Mouse (Mus musculus) limb, embryonic 12.5 days (tissue): ENCODE data around the gene Rbms3. TPM values are rescaled to one million over a fixed set of nuclear protein-coding genes. Genes with fewer than 3 reads are reported as not detected.

Source experiments
- ATAC-seq: fragments of 200-750 bp; cut with Nextera tagmentation; 2 replicates; pipeline ENCODE4 v1.8.0; 2017; ENCODE audit warnings: low read depth, moderate TSS enrichment; ENCODE audit not compliant: insufficient number of reproducible peaks, insufficient read depth, low FRiP score, low TSS enrichment
- H3K27ac ChIP-seq: fragments of 300-500 bp; sonication (generic); 2 replicates; pipeline ENCODE4 v1.5.1; 2016; ENCODE audit warnings: mild to moderate bottlenecking, moderate library complexity
- H3K27me3 ChIP-seq: fragments of 300-500 bp; sonication (generic); 2 replicates; pipeline ENCODE4 v1.6.1; 2016; ENCODE audit warnings: mild to moderate bottlenecking, moderate library complexity
- H3K36me3 ChIP-seq: fragments of 300-500 bp; sonication (generic); 2 replicates; pipeline ENCODE4 v1.6.1; 2016; ENCODE audit warnings: mild to moderate bottlenecking, moderate library complexity
- H3K4me1 ChIP-seq: fragments of 300-500 bp; sonication (generic); replicated peaks from 2 replicates; pipeline ENCODE4 v1.6.1; 2016
- H3K4me2 ChIP-seq: fragments of 300-500 bp; sonication (generic); 2 replicates; pipeline ENCODE4 v1.6.1; 2016; ENCODE audit warnings: mild to moderate bottlenecking, moderate library complexity
- H3K4me3 ChIP-seq: fragments of 300-500 bp; sonication (generic); replicated peaks from 2 replicates; pipeline ENCODE4 v1.5.1; 2016; ENCODE audit warnings: mild to moderate bottlenecking
- H3K9ac ChIP-seq: fragments of 300-500 bp; sonication (generic); replicated peaks from 2 replicates; pipeline ENCODE4 v1.6.1; 2016; ENCODE audit warnings: mild to moderate bottlenecking, moderate library complexity
- H3K9me3 ChIP-seq: fragments of 300-500 bp; sonication (generic); 2 replicates; pipeline ENCODE4 v1.6.1; 2016; ENCODE audit warnings: mild to moderate bottlenecking, moderate library complexity
- WGBS: fragments of 180-500 bp; shearing (Covaris S2); methylation state at CpG from one replicate; pipeline ENCODE4 v1.1.7; 2016; 5-methylcytosine and 5-hydroxymethylcytosine counted together
- polyA plus RNA-seq: library from polyadenylated mRNA; unstranded; fragments of >200 nt; fragmentation: Nextera tagmentation; extraction: Ambion mirVana; gene quantifications from 2 replicates; pipeline ENCODE4 v1.2.1, GENCODE M21; 2016

Rbms3 gene
- polyA plus RNA-seq, 1 experiment from 2014 or later = 74.3 TPM

GRCm38 (mm10) chr9:117041291-117041992 is 588.3 kb downstream of the Rbms3 start:
- Histone ChIP-seq H3K9me3 (no peaks in the 10 kb centered on the region), H3K4me1 (peaks cover 5% of the 10 kb centered on the region; the same call in 1 of the 2 replicates), H3K9ac (no peak overlapping the region), H3K4me3 (no peak overlapping the region), H3K4me2 (no peak overlapping the region), H3K27ac (no peak overlapping the region), H3K27me3 (no peaks in the 10 kb centered on the region), H3K36me3 (no peaks in the 10 kb centered on the region)
- ATAC-seq = no peak

DNA sequence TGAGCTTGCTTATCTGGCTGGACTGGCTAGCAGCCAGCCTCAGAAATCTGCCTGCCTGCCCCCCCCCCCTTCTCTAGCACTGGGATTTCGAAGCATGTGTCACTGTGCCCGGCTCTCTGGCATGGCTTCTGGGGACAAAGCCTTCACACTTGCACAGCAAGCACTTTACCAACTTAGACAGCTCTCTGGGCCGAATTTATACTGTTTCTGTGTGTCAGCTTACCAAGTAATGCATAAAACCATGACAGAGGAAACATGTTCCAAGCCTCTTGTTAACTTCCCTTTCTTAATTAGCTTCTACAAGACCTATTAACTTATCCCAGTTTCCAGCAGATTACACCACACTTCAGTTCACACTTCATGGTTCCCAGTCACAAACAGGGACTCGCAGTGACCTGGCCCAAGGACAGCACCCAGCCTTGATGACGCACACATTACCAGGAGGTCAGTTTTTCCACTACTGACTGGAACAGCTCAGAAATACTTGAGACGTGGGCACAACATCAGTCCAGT is 589.7 kb downstream of the Rbms3 start:
- Histone ChIP-seq H3K27ac (no peak overlapping the region), H3K27me3 (no peaks in the 10 kb centered on the region), H3K9me3 (no peaks in the 10 kb centered on the region), H3K4me1 (peaks cover 5% of the 10 kb centered on the region; the same call in 1 of the 2 replicates), H3K4me3 (no peak overlapping the region), H3K36me3 (no peaks in the 10 kb centered on the region), H3K9ac (no peak overlapping the region), H3K4me2 (no peak overlapping the region)
- ATAC-seq = no peak
- whole genome bisulfite sequencing = 63% methylated on average over 6 of the region's 6 CpGs

DNA sequence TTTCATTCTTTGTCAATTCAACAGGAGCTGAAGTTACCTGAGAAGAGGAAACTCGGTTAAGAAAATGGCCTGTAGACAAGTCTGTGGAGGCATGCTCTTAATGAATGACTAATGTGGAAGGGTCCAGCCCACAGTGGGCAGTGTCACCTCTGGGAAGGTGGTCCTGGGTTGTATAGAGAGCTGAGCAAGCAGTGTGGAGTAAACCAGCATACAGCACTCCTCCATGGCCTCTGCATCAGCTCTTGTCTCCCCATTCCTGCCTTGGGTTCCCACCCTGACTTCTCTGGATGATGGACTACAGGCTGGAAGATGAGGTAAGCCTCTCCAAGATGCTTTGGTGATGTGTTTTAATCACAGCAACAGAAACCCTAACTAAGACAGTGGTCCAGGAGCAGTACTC is 597.0 kb downstream of the Rbms3 start:
- Histone ChIP-seq H3K27me3 (no peaks in the 10 kb centered on the region), H3K9me3 (no peaks in the 10 kb centered on the region), H3K4me2 (no peak overlapping the region), H3K9ac (no peak overlapping the region), H3K4me3 (no peak overlapping the region), H3K36me3 (no peaks in the 10 kb centered on the region), H3K4me1 (peaks cover 23% of the 10 kb centered on the region), H3K27ac (no peak overlapping the region)
- 84% methylated on average over 1 of the region's 1 CpGs for WGBS
- no peak for ATAC-seq

DNA sequence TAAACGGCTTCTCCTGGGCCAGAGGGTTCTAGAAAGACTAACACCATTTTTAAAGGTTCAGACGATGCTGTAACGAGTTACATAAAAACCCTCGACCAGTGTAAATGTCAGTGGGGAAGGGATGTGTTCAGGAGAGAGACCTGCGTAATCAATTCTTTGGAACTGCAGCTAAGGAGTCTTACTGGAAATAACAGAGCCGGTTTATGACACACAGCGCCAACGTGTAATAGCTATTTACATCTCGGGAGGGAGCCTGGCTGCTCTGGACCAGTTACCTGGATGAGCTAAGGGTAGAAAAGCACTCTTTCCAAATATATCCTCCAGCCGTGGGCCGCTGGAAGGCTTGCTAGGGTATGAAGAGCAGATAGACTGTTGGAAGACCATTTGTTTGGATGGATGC is 598.5 kb downstream of the Rbms3 start:
- H3K4me3 ChIP-seq = no peak overlapping the region
- 25% methylated on average over 11 of the region's 11 CpGs for whole genome bisulfite sequencing
- no peaks in the 10 kb centered on the region for H3K36me3 ChIP-seq
- H3K9me3 ChIP-seq = no peaks in the 10 kb centered on the region
- peak overlapping the region; percentile 28 for H3K4me2 ChIP-seq
- no peak overlapping the region for H3K9ac ChIP-seq
- no peaks in the 10 kb centered on the region for H3K27me3 ChIP-seq
- no peak for ATAC-seq
- H3K4me1 ChIP-seq = peaks cover 23% of the 10 kb centered on the region
- peak overlapping the region; percentile 62 for H3K27ac ChIP-seq

- H3K4me1 ChIP-seq = peaks cover 23% of the 10 kb centered on the region
- no peak for ATAC-seq
- peak overlapping the region; percentile 28 for H3K4me2 ChIP-seq
- no peaks in the 10 kb centered on the region for H3K9me3 ChIP-seq
- H3K4me3 ChIP-seq = no peak overlapping the region
- H3K36me3 ChIP-seq = no peaks in the 10 kb centered on the region
- H3K27ac ChIP-seq = peak overlapping the region; percentile 62
- WGBS = 9% methylated on average over 6 of the region's 6 CpGs
- H3K27me3 ChIP-seq = no peaks in the 10 kb centered on the region
- no peak overlapping the region for H3K9ac ChIP-seq
Observed at GRCm38 (mm10) chr9:117030837-117031236, 598.9 kb downstream of the Rbms3 start.

DNA sequence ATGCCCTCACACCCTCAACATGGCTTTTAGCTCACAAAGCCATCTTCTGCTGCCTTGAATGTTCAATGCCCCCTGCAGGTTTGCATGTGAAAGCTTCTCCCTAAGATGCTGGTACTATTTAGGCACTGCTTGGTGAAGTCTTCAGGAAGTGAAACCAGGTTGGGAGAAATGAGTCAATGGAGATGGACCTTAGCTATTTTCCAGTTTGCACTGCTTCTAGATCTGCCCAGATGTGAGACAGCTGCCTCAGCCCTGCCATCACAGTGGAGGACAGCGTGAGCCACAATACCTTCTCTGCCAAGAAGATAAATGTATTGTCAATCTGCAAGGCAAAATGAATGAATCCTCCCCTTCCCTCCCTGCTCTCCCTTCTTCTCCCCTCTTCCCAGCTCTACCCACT is 599.8 kb downstream of the Rbms3 start:
- H3K4me1 ChIP-seq = peaks cover 23% of the 10 kb centered on the region
- no peak overlapping the region for H3K27ac ChIP-seq
- no peak for ATAC-seq
- H3K4me3 ChIP-seq = no peak overlapping the region
- 97% methylated on average over 1 of the region's 1 CpGs for WGBS
- no peaks in the 10 kb centered on the region for H3K27me3 ChIP-seq
- no peaks in the 10 kb centered on the region for H3K9me3 ChIP-seq
- no peaks in the 10 kb centered on the region for H3K36me3 ChIP-seq
- no peak overlapping the region for H3K9ac ChIP-seq
- no peak overlapping the region for H3K4me2 ChIP-seq

GRCm38 (mm10) chr9:117028586-117028985 is 601.1 kb downstream of the Rbms3 start:
- no peak overlapping the region for H3K9ac ChIP-seq
- H3K4me3 ChIP-seq = no peak overlapping the region
- 89% methylated on average over 4 of the region's 4 CpGs for WGBS
- no peak for ATAC-seq
- H3K9me3 ChIP-seq = no peaks in the 10 kb centered on the region
- no peaks in the 10 kb centered on the region for H3K36me3 ChIP-seq
- H3K27ac ChIP-seq = no peak overlapping the region
- peaks cover 23% of the 10 kb centered on the region for H3K4me1 ChIP-seq
- H3K4me2 ChIP-seq = no peak overlapping the region
- H3K27me3 ChIP-seq = no peaks in the 10 kb centered on the region

DNA sequence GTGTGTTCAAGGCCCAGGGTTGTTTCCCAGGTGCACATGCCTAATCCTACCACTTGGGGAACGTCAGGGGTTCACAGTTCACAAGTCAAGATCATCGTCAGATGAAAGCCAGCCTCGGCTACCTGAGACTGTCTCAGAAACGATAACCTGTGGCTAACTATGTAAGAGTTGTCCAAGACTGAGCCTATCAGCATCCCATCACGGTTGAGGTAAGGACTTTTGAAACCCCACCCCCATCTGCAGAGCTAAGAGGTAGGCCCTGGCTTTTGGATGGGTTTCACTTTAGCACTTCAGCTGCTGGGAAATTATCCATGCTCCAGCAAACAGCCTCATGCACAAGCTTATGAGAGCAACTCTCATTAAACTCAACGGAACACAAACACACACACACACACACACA is 607.6 kb downstream of the Rbms3 start:
- no peak for ATAC-seq
- Histone ChIP-seq H3K9me3 (no peaks in the 10 kb centered on the region), H3K27me3 (no peaks in the 10 kb centered on the region), H3K9ac (no peak overlapping the region), H3K36me3 (no peaks in the 10 kb centered on the region), H3K4me3 (no peak overlapping the region), H3K4me1 (peaks cover 9% of the 10 kb centered on the region), H3K27ac (no peak overlapping the region), H3K4me2 (no peak overlapping the region)
- 85% methylated on average over 6 of the region's 6 CpGs for WGBS

GRCm38 (mm10) chr9:117021506-117021905 is 608.2 kb downstream of the Rbms3 start:
- Histone ChIP-seq H3K9me3 (no peaks in the 10 kb centered on the region), H3K4me2 (no peak overlapping the region), H3K4me1 (peaks cover 9% of the 10 kb centered on the region), H3K27ac (no peak overlapping the region), H3K36me3 (no peaks in the 10 kb centered on the region), H3K9ac (no peak overlapping the region), H3K4me3 (no peak overlapping the region), H3K27me3 (no peaks in the 10 kb centered on the region)
- WGBS = 82% methylated on average over 3 of the region's 3 CpGs
- no peak for ATAC-seq

GRCm38 (mm10) chr9:117020216-117020615 is 609.5 kb downstream of the Rbms3 start:
- H3K27me3 ChIP-seq = no peaks in the 10 kb centered on the region
- no peak overlapping the region for H3K27ac ChIP-seq
- H3K36me3 ChIP-seq = no peaks in the 10 kb centered on the region
- no peak overlapping the region for H3K9ac ChIP-seq
- 100% methylated on average over 2 of the region's 2 CpGs for WGBS
- H3K4me1 ChIP-seq = peaks cover 9% of the 10 kb centered on the region
- H3K4me3 ChIP-seq = no peak overlapping the region
- ATAC-seq = no peak
- no peaks in the 10 kb centered on the region for H3K9me3 ChIP-seq
- H3K4me2 ChIP-seq = no peak overlapping the region

DNA sequence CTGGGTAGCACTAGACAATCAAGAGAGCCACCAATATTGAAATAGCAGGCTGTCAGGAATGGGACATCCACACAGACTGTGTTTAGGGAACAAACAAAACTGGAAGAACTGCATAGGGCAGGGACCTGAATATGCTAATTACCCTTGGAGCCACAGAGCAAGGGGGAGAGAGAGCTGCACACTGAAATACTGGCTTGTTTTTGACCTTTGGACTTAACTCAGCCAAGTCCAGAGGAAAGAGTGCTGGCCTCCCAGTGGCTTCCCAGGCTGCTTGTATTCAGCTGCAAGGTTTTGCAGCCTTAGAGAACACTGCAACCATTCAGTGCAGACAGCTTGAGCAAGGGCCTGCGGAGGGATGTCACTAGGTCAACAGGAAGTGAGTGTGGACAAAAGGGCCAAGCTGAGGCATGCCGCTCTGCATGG is 611.0 kb downstream of the Rbms3 start:
- no peak overlapping the region for H3K4me3 ChIP-seq
- WGBS = 44% methylated on average over 2 of the region's 2 CpGs
- no peaks in the 10 kb centered on the region for H3K36me3 ChIP-seq
- ATAC-seq = no peak
- H3K4me1 ChIP-seq = peaks cover 9% of the 10 kb centered on the region
- H3K9me3 ChIP-seq = no peaks in the 10 kb centered on the region
- no peaks in the 10 kb centered on the region for H3K27me3 ChIP-seq
- H3K4me2 ChIP-seq = no peak overlapping the region
- no peak overlapping the region for H3K9ac ChIP-seq
- H3K27ac ChIP-seq = 0 out of 2 replicates have a peak overlapping the region, but pooled peaks have one; percentile 35

DNA sequence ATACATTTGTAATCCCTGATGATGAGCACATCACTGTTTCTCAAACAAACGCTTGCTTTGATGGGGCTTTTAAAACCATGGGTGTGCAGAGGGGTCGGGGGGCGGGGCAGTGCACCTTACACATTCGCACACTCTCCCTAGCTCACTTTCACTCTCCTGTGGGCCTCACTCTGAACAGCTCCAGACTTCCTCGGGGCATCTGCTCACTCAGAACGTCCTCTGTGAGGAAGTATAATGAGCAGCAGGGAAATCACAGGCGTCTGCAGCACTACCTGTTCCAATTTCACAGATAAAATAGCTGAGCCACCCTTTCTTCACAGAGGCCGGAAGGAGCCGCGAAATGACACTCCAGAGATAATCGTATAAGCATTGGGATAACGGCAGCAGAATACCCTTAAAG is 611.4 kb downstream of the Rbms3 start:
- H3K4me2 ChIP-seq = no peak overlapping the region
- no peak overlapping the region for H3K27ac ChIP-seq
- peaks cover 9% of the 10 kb centered on the region for H3K4me1 ChIP-seq
- no peaks in the 10 kb centered on the region for H3K36me3 ChIP-seq
- H3K9ac ChIP-seq = no peak overlapping the region
- 57% methylated on average over 12 of the region's 12 CpGs for WGBS
- no peaks in the 10 kb centered on the region for H3K9me3 ChIP-seq
- H3K4me3 ChIP-seq = no peak overlapping the region
- H3K27me3 ChIP-seq = no peaks in the 10 kb centered on the region
- no peak for ATAC-seq
